Mouse (Mus musculus) stomach, embryonic 14.5 days (tissue): ENCODE results near the gene Asb10. TPM values are rescaled to one million over a fixed set of nuclear protein-coding genes. Genes with fewer than 3 reads are reported as not detected.

Experiments
- ATAC-seq: fragments of 200-750 bp; cut with Nextera tagmentation; 2 replicates; pipeline ENCODE4 v1.8.0; 2017; ENCODE audit warnings: low read depth, moderate TSS enrichment; ENCODE audit not compliant: insufficient number of reproducible peaks, insufficient read depth, low FRiP score
- H3K27ac ChIP-seq: fragments of 300-500 bp; sonication (generic); 2 replicates; pipeline ENCODE4 v1.5.1; 2014; ENCODE audit warnings: mild to moderate bottlenecking, low read length, moderate library complexity, mixed read lengths
- H3K27me3 ChIP-seq: fragments of 300-500 bp; sonication (generic); 2 replicates; pipeline ENCODE4 v1.6.1; 2014; ENCODE audit warnings: low read length, control low read depth, mixed read lengths; ENCODE audit not compliant: control insufficient read depth, insufficient read depth
- H3K36me3 ChIP-seq: fragments of 300-500 bp; sonication (generic); 2 replicates; pipeline ENCODE4 v1.6.1; 2014; ENCODE audit warnings: mild to moderate bottlenecking, control low read depth, low read length, moderate library complexity, mixed read lengths; ENCODE audit not compliant: control insufficient read depth, insufficient read depth
- H3K4me1 ChIP-seq: fragments of 300-500 bp; sonication (generic); 2 replicates; pipeline ENCODE4 v1.6.1; 2014; ENCODE audit warnings: low read length, control low read depth, mixed read lengths; ENCODE audit not compliant: control insufficient read depth, insufficient read depth
- H3K4me2 ChIP-seq: fragments of 300-500 bp; sonication (generic); replicated peaks from 2 replicates; pipeline ENCODE4 v1.6.1; 2014; ENCODE audit warnings: low read depth, low read length, control low read depth
- H3K4me3 ChIP-seq: fragments of 300-500 bp; sonication (generic); 2 replicates; pipeline ENCODE4 v1.5.1; 2014; ENCODE audit warnings: low read depth, low read length, control low read depth
- H3K9ac ChIP-seq: fragments of 300-500 bp; sonication (generic); replicated peaks from 2 replicates; pipeline ENCODE4 v1.6.1; 2014; ENCODE audit warnings: low read depth, mild to moderate bottlenecking, control low read depth, low read length, moderate library complexity, mixed read lengths
- H3K9me3 ChIP-seq: fragments of 300-500 bp; sonication (generic); 2 replicates; pipeline ENCODE4 v1.6.1; 2016; ENCODE audit warnings: low read depth, low read length, control low read depth; ENCODE audit not compliant: control insufficient read depth
- WGBS: fragments of 180-500 bp; shearing (Covaris S2); extraction: QIAGEN DNeasy Blood & Tissue Kit; methylation state at CpG from one replicate; pipeline ENCODE4 v1.1.7; 2014; 5-methylcytosine and 5-hydroxymethylcytosine counted together
- polyA plus RNA-seq: library from polyadenylated mRNA; unstranded; fragments of >200 nt; fragmentation: Nextera tagmentation; extraction: Ambion mirVana; gene quantifications from 2 replicates; pipeline ENCODE4 v1.2.1, GENCODE M21; 2014

The Asb10 gene
- polyA plus RNA-seq, 1 experiment from 2014 or later: 0.22 TPM

DNA sequence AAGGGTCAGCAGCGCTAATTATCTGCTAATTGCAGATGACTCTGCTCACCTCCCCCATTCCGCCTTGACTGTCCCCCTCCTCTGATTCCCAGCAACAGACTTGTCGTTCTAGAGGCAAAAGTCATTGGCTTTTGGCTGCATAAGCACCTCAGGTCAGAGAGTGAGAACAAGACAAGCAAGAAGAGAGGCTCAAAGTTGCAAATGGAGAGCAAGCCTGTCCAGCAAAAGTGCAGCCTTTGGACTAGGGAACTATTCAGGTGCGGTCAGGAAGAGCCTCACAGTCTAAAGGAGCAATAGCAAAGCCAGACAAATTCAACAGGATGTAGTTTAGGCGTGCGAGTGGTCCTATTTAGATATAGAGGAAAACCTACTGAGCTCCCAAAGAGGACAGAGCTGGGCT lies 13.0 kb downstream of the Asb10 start:
- no peak overlapping the region for H3K4me3 ChIP-seq
- 7% methylated on average over 6 of the region's 6 CpGs for WGBS
- H3K4me1 ChIP-seq: peaks cover 7% of the 10 kb centered on the region; the same call in 1 of the 2 replicates
- peaks cover 62% of the 10 kb centered on the region for H3K27me3 ChIP-seq
- H3K4me2 ChIP-seq: no peak overlapping the region
- H3K36me3 ChIP-seq: no peaks in the 10 kb centered on the region
- H3K27ac ChIP-seq: no peak overlapping the region
- no peaks in the 10 kb centered on the region for H3K9me3 ChIP-seq
- no peak for ATAC-seq
- H3K9ac ChIP-seq: no peak overlapping the region

DNA sequence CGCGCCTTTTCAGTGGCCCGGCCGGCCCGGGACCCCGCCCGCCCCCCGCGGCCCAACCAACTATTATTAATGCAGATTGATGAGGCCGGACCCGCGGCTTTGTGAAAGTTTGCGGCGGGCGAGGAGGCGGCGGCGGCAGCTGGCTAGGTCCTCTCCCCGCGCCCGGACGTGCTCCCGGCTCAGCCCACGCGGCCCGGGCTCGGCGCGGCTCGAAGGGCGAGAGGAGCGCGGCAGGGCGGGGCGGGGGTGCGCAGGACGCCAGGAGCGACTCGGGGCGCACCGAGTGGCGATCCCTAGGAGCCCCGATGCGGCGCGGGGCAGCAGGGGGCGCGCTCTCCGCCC lies 13.9 kb downstream of the Asb10 start, which contains the start of gene Gbx1:
TSS of gene Gbx1 (minus strand) at position 314 of the 342 bp plus-strand sequence.
- Histone ChIP-seq H3K9me3 (no peaks in the 10 kb centered on the region), H3K4me3 (peak within 1 kb of the TSS; percentile 35), H3K9ac (no peak within 1 kb of the TSS; the same call in 1 of the 2 replicates), H3K27ac (no peak within 1 kb of the TSS), H3K4me2 (peak within 1 kb of the TSS; percentile 83), H3K4me1 (peaks cover 7% of the 10 kb centered on the region; the same call in 1 of the 2 replicates), H3K36me3 (no peaks in the 10 kb centered on the region), H3K27me3 (peaks cover 69% of the 10 kb centered on the region)
- ATAC-seq: no peak
- 1% methylated on average over 28 of the region's 49 CpGs for WGBS

GRCm38 (mm10) chr5:24526190-24526888 lies 14.4 kb downstream of the Asb10 start:
- H3K4me2 ChIP-seq: peak overlapping the region; percentile 83
- no peaks in the 10 kb centered on the region for H3K9me3 ChIP-seq
- peak overlapping the region; percentile 35 for H3K4me3 ChIP-seq
- peaks cover 70% of the 10 kb centered on the region for H3K27me3 ChIP-seq
- under 1% methylated on average over 73 of the region's 109 CpGs for WGBS
- no peak overlapping the region; the same call in 1 of the 2 replicates for H3K9ac ChIP-seq
- H3K27ac ChIP-seq: no peak overlapping the region
- ATAC-seq: no peak
- H3K4me1 ChIP-seq: peaks cover 7% of the 10 kb centered on the region; the same call in 1 of the 2 replicates
- no peaks in the 10 kb centered on the region for H3K36me3 ChIP-seq

- Histone ChIP-seq H3K9me3 (no peaks in the 10 kb centered on the region), H3K27ac (no peak overlapping the region), H3K4me3 (peak overlapping the region; percentile 35; the same call in 1 of the 2 replicates), H3K4me2 (peak overlapping the region; percentile 83), H3K27me3 (peaks cover 70% of the 10 kb centered on the region), H3K36me3 (no peaks in the 10 kb centered on the region), H3K9ac (no peak overlapping the region), H3K4me1 (peaks cover 7% of the 10 kb centered on the region; the same call in 1 of the 2 replicates)
- ATAC-seq: no peak
- WGBS: 4% methylated on average over 34 of the region's 34 CpGs
Measured at GRCm38 (mm10) chr5:24525360-24526189, 15.2 kb downstream of the Asb10 start.

GRCm38 (mm10) chr5:24524522-24524921 lies 16.3 kb downstream of the Asb10 start:
- H3K9ac ChIP-seq: no peak overlapping the region
- no peak overlapping the region for H3K4me3 ChIP-seq
- H3K9me3 ChIP-seq: no peaks in the 10 kb centered on the region
- H3K4me1 ChIP-seq: peaks cover 7% of the 10 kb centered on the region; the same call in 1 of the 2 replicates
- no peak for ATAC-seq
- peaks cover 66% of the 10 kb centered on the region for H3K27me3 ChIP-seq
- no peak overlapping the region for H3K4me2 ChIP-seq
- no peaks in the 10 kb centered on the region for H3K36me3 ChIP-seq
- WGBS: 22% methylated on average over 4 of the region's 4 CpGs
- no peak overlapping the region for H3K27ac ChIP-seq

GRCm38 (mm10) chr5:24523806-24524205 lies 17.0 kb downstream of the Asb10 start:
- Histone ChIP-seq H3K4me1 (peaks cover 7% of the 10 kb centered on the region; the same call in 1 of the 2 replicates), H3K27me3 (peaks cover 59% of the 10 kb centered on the region), H3K27ac (no peak overlapping the region), H3K36me3 (no peaks in the 10 kb centered on the region), H3K9ac (no peak overlapping the region), H3K9me3 (no peaks in the 10 kb centered on the region), H3K4me3 (no peak overlapping the region), H3K4me2 (no peak overlapping the region)
- no peak for ATAC-seq
- WGBS: 54% methylated on average over 8 of the region's 8 CpGs

GRCm38 (mm10) chr5:24521366-24521765 lies 19.4 kb downstream of the Asb10 start:
- 59% methylated on average over 8 of the region's 8 CpGs for WGBS
- Histone ChIP-seq H3K4me2 (no peak overlapping the region), H3K4me1 (peaks cover 4% of the 10 kb centered on the region; the same call in 1 of the 2 replicates), H3K36me3 (no peaks in the 10 kb centered on the region), H3K4me3 (no peak overlapping the region), H3K9me3 (no peaks in the 10 kb centered on the region), H3K27ac (no peak overlapping the region), H3K9ac (no peak overlapping the region), H3K27me3 (peaks cover 40% of the 10 kb centered on the region)
- no peak for ATAC-seq

- Histone ChIP-seq H3K4me1 (no peaks in the 10 kb centered on the region), H3K27me3 (no peaks in the 10 kb centered on the region), H3K27ac (no peak overlapping the region), H3K36me3 (no peaks in the 10 kb centered on the region), H3K4me3 (no peak overlapping the region), H3K4me2 (no peak overlapping the region), H3K9ac (no peak overlapping the region), H3K9me3 (no peaks in the 10 kb centered on the region; the same call in 1 of the 2 replicates)
- ATAC-seq: no peak
- 42% methylated on average over 8 of the region's 8 CpGs for WGBS
Measured at GRCm38 (mm10) chr5:24512271-24512670, 28.5 kb downstream of the Asb10 start.
